In genomic region chr6:84477072-84477471, GRCm38 (mm10) we compare ENCODE assay signal across 15 mouse cellular contexts.
A peak's percentile ranks its signal among the peaks of the same experiment; 100 is the strongest.
DNase-seq lines count a peak whose midpoint lies in the region; ATAC-seq and TF ChIP-seq lines count a peak whose summit lies in the region.
"Had no signal": no experiment of that assay in that cellular context is flagged by ENCODE, and none has a peak within 500 bp of the region (broad histone marks: within the 10 kb centered on the region; RNA-seq: fewer than 3 reads in every experiment).

No protein-coding gene starts in this region.

- H3K36me3 ChIP-seq in lung, embryonic 14.5 days (ENCODE audit: insufficient read depth), result no peaks in the 10 kb centered on the region
- H3K36me3 ChIP-seq in embryonic facial prominence, embryonic 12.5 days, result no peaks in the 10 kb centered on the region
- H3K36me3 ChIP-seq in limb, embryonic 15.5 days, result no peaks in the 10 kb centered on the region
- H3K36me3 ChIP-seq: hindbrain, embryonic 13.5 days; liver, embryonic 12.5 days had no signal

- no peak overlapping the region for H3K4me3 ChIP-seq in lung, embryonic 14.5 days (ENCODE audit: low read depth, low read length)
- no peak overlapping the region for H3K4me3 ChIP-seq in embryonic facial prominence, embryonic 12.5 days
- no peak overlapping the region for H3K4me3 ChIP-seq in limb, embryonic 15.5 days
- H3K4me3 ChIP-seq: hindbrain, embryonic 13.5 days; liver, embryonic 12.5 days had no signal

- H3K9me3 ChIP-seq in lung, embryonic 14.5 days (ENCODE audit: low read depth, low read length), result no peaks in the 10 kb centered on the region
- no peaks in the 10 kb centered on the region for H3K9me3 ChIP-seq in embryonic facial prominence, embryonic 12.5 days
- H3K9me3 ChIP-seq in limb, embryonic 15.5 days, result no peaks in the 10 kb centered on the region
- H3K9me3 ChIP-seq: hindbrain, embryonic 13.5 days; liver, embryonic 12.5 days had no signal

- peak; percentile 82 for ATAC-seq in lung, embryonic 14.5 days (ENCODE audit: insufficient read depth)
- ATAC-seq in embryonic facial prominence, embryonic 12.5 days (ENCODE audit: insufficient number of reproducible peaks, insufficient read depth, low FRiP score, low TSS enrichment), result peak; percentile 47; the same call in 1 of the 2 replicates
- 0 out of 2 replicates have a peak, but pooled peaks have one; percentile 4 for ATAC-seq in limb, embryonic 15.5 days (ENCODE audit: insufficient number of reproducible peaks, low FRiP score, low TSS enrichment, low read depth)
- ATAC-seq in erythroblast, adult 5-6 weeks (replicated peaks; ENCODE audit: low FRiP score, poor library complexity, severe bottlenecking), result no peak
- ATAC-seq: activated CD4-positive, CD25-positive, alpha-beta regulatory T cell, adult 4 months; liver, embryonic 12.5 days; lung, postnatal 0 days had no signal

- WGBS in lung, embryonic 14.5 days, result 20% methylated on average over 6 of the region's 6 CpGs
- 13% methylated on average over 6 of the region's 6 CpGs for WGBS in embryonic facial prominence, embryonic 12.5 days
- 11% methylated on average over 6 of the region's 6 CpGs for WGBS in limb, embryonic 15.5 days

- H3K27ac ChIP-seq in lung, embryonic 14.5 days (ENCODE audit: low read depth), result no peak overlapping the region
- peak overlapping the region; percentile 65 for H3K27ac ChIP-seq in embryonic facial prominence, embryonic 12.5 days
- no peak overlapping the region for H3K27ac ChIP-seq in limb, embryonic 15.5 days
- H3K27ac ChIP-seq: hindbrain, embryonic 13.5 days; liver, embryonic 12.5 days had no signal

- no peaks in the 10 kb centered on the region for H3K27me3 ChIP-seq in lung, embryonic 14.5 days (ENCODE audit: insufficient read depth, low read length)
- H3K27me3 ChIP-seq in embryonic facial prominence, embryonic 12.5 days, result no peaks in the 10 kb centered on the region
- H3K27me3 ChIP-seq in limb, embryonic 15.5 days, result 0 out of 2 replicates have a peak, but pooled peaks cover 5% of the 10 kb centered on the region
- H3K27me3 ChIP-seq: hindbrain, embryonic 13.5 days; liver, embryonic 12.5 days had no signal

- no peak overlapping the region for H3K4me2 ChIP-seq in lung, embryonic 14.5 days
- no peak overlapping the region for H3K4me2 ChIP-seq in embryonic facial prominence, embryonic 12.5 days (replicated peaks)
- H3K4me2 ChIP-seq in limb, embryonic 15.5 days, result 0 out of 2 replicates have a peak overlapping the region, but pooled peaks have one; percentile 17
- H3K4me2 ChIP-seq: hindbrain, embryonic 13.5 days; liver, embryonic 12.5 days had no signal

- no peak overlapping the region for H3K9ac ChIP-seq in lung, embryonic 14.5 days
- H3K9ac ChIP-seq in embryonic facial prominence, embryonic 12.5 days, result no peak overlapping the region
- H3K9ac ChIP-seq in limb, embryonic 15.5 days, result no peak overlapping the region
- H3K9ac ChIP-seq: hindbrain, embryonic 13.5 days; liver, embryonic 12.5 days had no signal

- H3K4me1 ChIP-seq in lung, embryonic 14.5 days (ENCODE audit: insufficient read depth), result 0 out of 2 replicates have a peak, but pooled peaks cover 6% of the 10 kb centered on the region
- H3K4me1 ChIP-seq in embryonic facial prominence, embryonic 12.5 days, result peaks cover 16% of the 10 kb centered on the region
- H3K4me1 ChIP-seq in limb, embryonic 15.5 days, result peaks cover 12% of the 10 kb centered on the region
- H3K4me1 ChIP-seq: liver, embryonic 12.5 days had no signal

- peak; percentile 50 for DNase-seq in heart, adult 11 months
- DNase-seq in heart, adult 18-20 months, result no peak
- DNase-seq in lung, embryonic 14.5 days, result peak; percentile 52
- no peak for DNase-seq in lung, postnatal 10 days
- no peak for DNase-seq in gastrocnemius, postnatal 4 days (ENCODE audit: low spot score in 2 of 2)
- DNase-seq: cerebellum, adult 9-11 months; gastrocnemius, postnatal 25 days; thymus, postnatal 36 days had no signal

- no peak for TF ChIP-seq CTCF in lung, embryonic 14.5 days (IDR thresholded peaks at IDR 0.05; ENCODE audit: low read depth)

Comparison
In these comparisons a context has a peak if more than half of its experiments do, and no peak if none do; other contexts are left out.
1. DNase-seq: peak in heart, adult 11 months (single experiment) and lung, embryonic 14.5 days (single experiment); none in heart, adult 18-20 months (0 of 2), lung, postnatal 10 days (single experiment) and gastrocnemius, postnatal 4 days (0 of 2).